Mouse (Mus musculus) C2C12 (cell line): ENCODE data around the gene Gm29582. TPM values are rescaled to one million over a fixed set of nuclear protein-coding genes. Genes with fewer than 3 reads are reported as not detected.
"Not testable (repeated sequence)": the region's sequence is repeated elsewhere in the genome, so short reads cannot be mapped to it uniquely, and the experiment has no call there.

ENCODE experiments used
- H3K27me3 ChIP-seq: one replicate; pipeline ENCODE4 v1.6.1; 2011; ENCODE audit not compliant: control insufficient read depth, insufficient read depth, insufficient read length
- H3K36me3 ChIP-seq: one replicate; pipeline ENCODE4 v1.6.1; 2011; ENCODE audit not compliant: control insufficient read depth, insufficient read depth
- H3K4me3 ChIP-seq: one replicate; pipeline ENCODE4 v1.5.1; 2011; ENCODE audit warnings: mild to moderate bottlenecking, control low read depth; ENCODE audit not compliant: poor library complexity, insufficient read depth, severe bottlenecking
- H3K79me2 ChIP-seq: one replicate; pipeline ENCODE4 v1.6.1; 2011; ENCODE audit not compliant: control insufficient read depth, insufficient read depth
- H3K79me3 ChIP-seq: one replicate; pipeline ENCODE4 v1.6.1; 2011; ENCODE audit warnings: low read depth, control low read depth
- H3ac ChIP-seq: one replicate; pipeline ENCODE3; 2011; ENCODE audit warnings: low read depth; ENCODE audit not compliant: control insufficient read depth, insufficient read length
- long read RNA-seq, 2 experiments: library from polyadenylated mRNA; unstranded; transcript quantifications; one replicate each; pipeline ENCODE4 v2.0.0; 2019 to 2020
- polyA plus RNA-seq: library from polyadenylated mRNA; unstranded; fragments of >200 nt; fragmentation: generic; extraction: Trizol; gene quantifications from one replicate; pipeline ENCODE4 v1.2.1, GENCODE M21; 2012; ENCODE audit warnings: missing spikeins

Gm29582 gene
- not detected for polyA plus RNA-seq
- long read RNA-seq, experiment 1: 0 reads
- long read RNA-seq, experiment 2: 0 reads

GRCm38 (mm10) chrY:30738461-30738860, at the start of gene Gm29582:
TSS of gene Gm29582 (minus strand) at chrY:30738561.
- H3K79me2 ChIP-seq, H3K36me3 ChIP-seq, H3K79me3 ChIP-seq, H3K4me3 ChIP-seq, H3ac ChIP-seq, H3K27me3 ChIP-seq: not testable (repeated sequence)
